Mouse (Mus musculus) heart, adult 2 months (tissue): Measurements from ENCODE around the gene Slc10a7. TPM values are rescaled to one million over a fixed set of nuclear protein-coding genes. Genes with fewer than 3 reads are reported as not detected.
"Not testable (repeated sequence)": the region's sequence is repeated elsewhere in the genome, so short reads cannot be mapped to it uniquely, and the experiment has no call there.

Experiments
- DNase-seq, 2 experiments: peaks; one replicate each; pipeline ENCODE4 v3.0.0; 2021
- H3K27ac ChIP-seq: fragments of 200-600 bp; 2 replicates; pipeline ENCODE4 v1.8.1; 2022
- H3K27me3 ChIP-seq: fragments of 200-500 bp; 2 replicates; pipeline ENCODE4 v1.6.1; 2012; ENCODE audit warnings: mild to moderate bottlenecking, low read length, inconsistent platforms, mixed read lengths; ENCODE audit not compliant: control insufficient read depth, insufficient read depth
- H3K36me3 ChIP-seq: fragments of 200-500 bp; 2 replicates; pipeline ENCODE4 v1.6.1; 2012; ENCODE audit warnings: low read length, inconsistent platforms; ENCODE audit not compliant: control insufficient read depth, insufficient read depth
- H3K4me1 ChIP-seq: fragments of 200-500 bp; 2 replicates; pipeline ENCODE4 v1.6.1; 2011; ENCODE audit warnings: low read length; ENCODE audit not compliant: control insufficient read depth, insufficient read depth
- H3K4me3 ChIP-seq: fragments of 200-600 bp; 2 replicates; pipeline ENCODE4 v1.8.1; 2022
- H3K79me2 ChIP-seq: fragments of 200-500 bp; replicated peaks from 2 replicates; pipeline ENCODE4 v1.6.1; 2012; ENCODE audit warnings: mild to moderate bottlenecking, inconsistent platforms, low read length, moderate library complexity, mixed read lengths; ENCODE audit not compliant: control insufficient read depth, insufficient read depth
- H3K9ac ChIP-seq: fragments of 200-500 bp; 2 replicates; pipeline ENCODE4 v1.6.1; 2012; ENCODE audit warnings: low read depth, mild to moderate bottlenecking, control low read depth, inconsistent platforms, low read length, mixed read lengths
- CTCF ChIP-seq: fragments of 200-600 bp; IDR thresholded peaks from 2 replicates; pipeline ENCODE4 v1.8.1; 2022; ENCODE audit warnings: antibody characterized with exemption, mild to moderate bottlenecking, moderate library complexity
- EP300 ChIP-seq: fragments of 200-500 bp; IDR thresholded peaks from 2 replicates; pipeline ENCODE4 v1.6.1; 2011; ENCODE audit warnings: low read depth, low read length, control low read depth; ENCODE audit not compliant: insufficient read depth
- POLR2A ChIP-seq: fragments of 200-500 bp; IDR thresholded peaks from 2 replicates; pipeline ENCODE4 v1.6.1; 2011; ENCODE audit warnings: mild to moderate bottlenecking, low read depth, low read length, control low read depth; ENCODE audit not compliant: insufficient read depth
- WGBS: fragments of 180-500 bp; shearing (Covaris S2); methylation state at CpG from one replicate; pipeline ENCODE4 v1.1.7; 2018; 5-methylcytosine and 5-hydroxymethylcytosine counted together
- intact Hi-C: fragments of 180-260 bp; cut with DNase I; formaldehyde crosslinking; loops from one replicate; pipeline ENCODE4 v1.15.1; 2025
- polyA plus RNA-seq: library from polyadenylated mRNA; depleted of rRNA; stranded (reverse); fragments of >200 nt; gene quantifications from 2 replicates; pipeline ENCODE4 v1.2.3, GENCODE M21; 2012
- total RNA-seq, 2 experiments: library from RNA; stranded (reverse); gene quantifications; 2 replicates each; pipeline ENCODE4 v1.2.3; 2021

The Slc10a7 gene
- total and polyA plus RNA-seq, 3 experiments = 4.1 to 5.4 (median 4.3) TPM

GRCm38 (mm10) chr8:78703068-78703820 is 194.1 kb downstream of the Slc10a7 start:
- Histone ChIP-seq H3K4me1 (no peaks in the 10 kb centered on the region), H3K27me3 (no peaks in the 10 kb centered on the region), H3K79me2 (no peaks in the 10 kb centered on the region), H3K27ac (no peak overlapping the region), H3K9ac (no peak overlapping the region), H3K4me3 (no peak overlapping the region), H3K36me3 (no peaks in the 10 kb centered on the region)
- WGBS = 82% methylated on average over 11 of the region's 11 CpGs
- intact Hi-C loops = no loop called here
- no peak for TF ChIP-seq CTCF
- no peak for TF ChIP-seq EP300
- no peak for TF ChIP-seq POLR2A
- no peak for DNase-seq

GRCm38 (mm10) chr8:78705980-78706379 is 196.8 kb downstream of the Slc10a7 start:
- Histone ChIP-seq H3K4me3 (no peak overlapping the region), H3K36me3 (no peaks in the 10 kb centered on the region), H3K27me3 (no peaks in the 10 kb centered on the region), H3K79me2 (no peaks in the 10 kb centered on the region), H3K4me1 (no peaks in the 10 kb centered on the region), H3K27ac (no peak overlapping the region), H3K9ac (no peak overlapping the region)
- WGBS = 61% methylated on average over 9 of the region's 9 CpGs
- DNase-seq = no peak
- TF ChIP-seq EP300 (no peak), CTCF (no peak), POLR2A (no peak)
- intact Hi-C loops = no loop called here

GRCm38 (mm10) chr8:78709948-78710644 is 200.9 kb downstream of the Slc10a7 start:
- 80% methylated on average over 11 of the region's 11 CpGs for WGBS
- intact Hi-C loops = no loop called here
- Histone ChIP-seq H3K4me3 (no peak overlapping the region), H3K27me3 (no peaks in the 10 kb centered on the region), H3K4me1 (no peaks in the 10 kb centered on the region), H3K9ac (no peak overlapping the region), H3K79me2 (no peaks in the 10 kb centered on the region), H3K27ac (no peak overlapping the region), H3K36me3 (no peaks in the 10 kb centered on the region)
- TF ChIP-seq CTCF = no peak
- TF ChIP-seq POLR2A = no peak
- DNase-seq = no peak

DNA sequence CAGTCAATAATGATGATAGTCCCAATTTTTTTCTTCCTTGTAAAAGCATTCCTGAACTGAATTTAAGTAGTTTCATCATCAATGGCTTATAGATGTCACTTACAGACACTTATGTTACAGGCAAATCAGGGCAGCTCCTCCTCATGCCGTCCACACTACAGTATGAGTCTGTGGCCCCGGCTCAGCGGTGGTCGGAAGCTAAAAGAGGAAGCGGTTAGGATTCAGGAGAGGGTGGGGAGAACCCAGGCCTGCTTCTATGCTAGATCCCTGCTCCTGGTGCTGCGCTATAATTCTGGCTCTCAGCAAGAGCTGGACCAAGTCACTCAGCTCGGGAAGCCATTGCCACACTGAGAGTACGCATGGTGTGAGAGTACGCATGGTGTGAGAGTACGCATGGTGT is 201.8 kb downstream of the Slc10a7 start:
- H3K9ac ChIP-seq = no peak overlapping the region
- WGBS = 87% methylated on average over 10 of the region's 10 CpGs
- intact Hi-C loops = no loop called here
- H3K27ac ChIP-seq = no peak overlapping the region
- no peak overlapping the region for H3K4me3 ChIP-seq
- no peaks in the 10 kb centered on the region for H3K79me2 ChIP-seq
- no peak for DNase-seq
- H3K4me1 ChIP-seq = no peaks in the 10 kb centered on the region
- H3K36me3 ChIP-seq = no peaks in the 10 kb centered on the region
- TF ChIP-seq CTCF (no peak), EP300 (no peak)
- no peaks in the 10 kb centered on the region for H3K27me3 ChIP-seq

GRCm38 (mm10) chr8:78714880-78715279 is 205.7 kb downstream of the Slc10a7 start:
- Histone ChIP-seq H3K9ac (no peak overlapping the region), H3K27ac (no peak overlapping the region), H3K27me3 (no peaks in the 10 kb centered on the region), H3K36me3 (no peaks in the 10 kb centered on the region), H3K4me1 (no peaks in the 10 kb centered on the region; the same call in 1 of the 2 replicates), H3K79me2 (no peaks in the 10 kb centered on the region), H3K4me3 (no peak overlapping the region)
- DNase-seq = no peak
- 65% methylated on average over 4 of the region's 4 CpGs for WGBS
- TF ChIP-seq POLR2A (no peak), CTCF (no peak), EP300 (no peak)
- intact Hi-C loops = no loop called here

DNA sequence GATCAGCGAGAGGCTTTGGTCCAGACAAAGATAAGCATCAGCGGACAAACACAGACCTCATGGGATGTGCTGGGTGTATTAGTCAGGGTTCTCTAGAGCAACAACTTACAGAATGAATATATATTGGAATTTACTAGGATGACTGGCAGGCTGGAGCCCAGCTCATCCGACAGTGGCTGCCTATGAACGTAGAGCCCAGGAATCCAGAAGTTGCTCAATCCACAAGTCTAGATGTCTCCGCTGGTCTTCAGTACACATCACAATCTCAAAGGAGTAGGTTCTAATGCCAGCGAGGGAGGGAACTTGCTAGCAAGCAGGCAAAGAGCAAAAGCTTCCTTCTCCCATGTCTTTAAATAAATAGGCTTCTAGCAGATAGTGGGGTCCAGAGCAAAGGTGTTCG is 207.4 kb downstream of the Slc10a7 start:
- TF ChIP-seq POLR2A = no peak
- TF ChIP-seq EP300 = no peak
- no peak for TF ChIP-seq CTCF
- H3K27me3 ChIP-seq = no peaks in the 10 kb centered on the region
- H3K9ac ChIP-seq = no peak overlapping the region
- no peaks in the 10 kb centered on the region for H3K79me2 ChIP-seq
- no peaks in the 10 kb centered on the region for H3K36me3 ChIP-seq
- 95% methylated on average over 7 of the region's 7 CpGs for WGBS
- no peak overlapping the region for H3K27ac ChIP-seq
- intact Hi-C loops = no loop called here
- no peaks in the 10 kb centered on the region; the same call in none of the 2 replicates for H3K4me1 ChIP-seq
- no peak overlapping the region for H3K4me3 ChIP-seq
- no peak for DNase-seq

- H3K36me3 ChIP-seq, intact Hi-C loops: not testable (repeated sequence)
- 79% methylated on average over 10 of the region's 10 CpGs for WGBS
Measured at GRCm38 (mm10) chr8:78717191-78717590, 208.0 kb downstream of the Slc10a7 start.

More at GRCm38 (mm10) chr8:78717191-78717590, 208.0 kb downstream of the Slc10a7 start:
- not testable (repeated sequence) for H3K27ac ChIP-seq, H3K4me3 ChIP-seq, H3K9ac ChIP-seq, DNase-seq, H3K79me2 ChIP-seq, H3K4me1 ChIP-seq, H3K27me3 ChIP-seq
